Comparison of ENCODE assay signal across 10 mouse cellular contexts in genomic region chr17:7218396-7218795, GRCm38 (mm10). TPM values are rescaled to one million over a fixed set of nuclear protein-coding genes. Genes with fewer than 3 reads are reported as not detected.
DNase-seq lines count a peak whose midpoint lies in the region; ATAC-seq and TF ChIP-seq lines count a peak whose summit lies in the region.
"Had no signal": no experiment of that assay in that cellular context is flagged by ENCODE, and none has a peak within 500 bp of the region (broad histone marks: within the 10 kb centered on the region; RNA-seq: fewer than 3 reads in every experiment).

No protein-coding gene starts in this region.

- H3K4me1 ChIP-seq in hindbrain, embryonic 15.5 days (replicated peaks), result peaks cover 27% of the 10 kb centered on the region
- H3K4me1 ChIP-seq in hindbrain, embryonic 11.5 days (replicated peaks; ENCODE audit: control insufficient read depth, insufficient read depth, low read length), result no peaks in the 10 kb centered on the region
- H3K4me1 ChIP-seq in thymus, adult 2 months (replicated peaks; ENCODE audit: control insufficient read depth, insufficient read depth, low read length), result peaks cover 22% of the 10 kb centered on the region

- H3K36me3 ChIP-seq in hindbrain, embryonic 15.5 days, result no peaks in the 10 kb centered on the region
- H3K36me3 ChIP-seq in hindbrain, embryonic 11.5 days (ENCODE audit: control insufficient read depth, insufficient read depth, low read length), result no peaks in the 10 kb centered on the region
- no peaks in the 10 kb centered on the region for H3K36me3 ChIP-seq in thymus, adult 2 months (ENCODE audit: control insufficient read depth, insufficient read depth, low read length)
- H3K36me3 ChIP-seq: limb, embryonic 15.5 days had no signal

- H3K4me2 ChIP-seq in hindbrain, embryonic 15.5 days, result no peak overlapping the region
- H3K4me2 ChIP-seq in hindbrain, embryonic 11.5 days (replicated peaks; ENCODE audit: low read depth, low read length), result no peak overlapping the region
- H3K4me2 ChIP-seq: limb, embryonic 15.5 days had no signal

- no peaks in the 10 kb centered on the region for H3K9me3 ChIP-seq in hindbrain, embryonic 15.5 days
- H3K9me3 ChIP-seq in hindbrain, embryonic 11.5 days (ENCODE audit: control insufficient read depth, low read length), result no peaks in the 10 kb centered on the region
- H3K9me3 ChIP-seq: limb, embryonic 15.5 days had no signal

- no peaks in the 10 kb centered on the region for H3K27me3 ChIP-seq in hindbrain, embryonic 15.5 days
- H3K27me3 ChIP-seq in hindbrain, embryonic 11.5 days (ENCODE audit: control insufficient read depth, insufficient read depth, low read length), result no peaks in the 10 kb centered on the region
- no peaks in the 10 kb centered on the region for H3K27me3 ChIP-seq in thymus, adult 2 months (ENCODE audit: control insufficient read depth, insufficient read depth, low read length)
- H3K27me3 ChIP-seq: limb, embryonic 15.5 days had no signal

- H3K27ac ChIP-seq in hindbrain, embryonic 15.5 days (replicated peaks), result peak overlapping the region; percentile 32
- no peak overlapping the region for H3K27ac ChIP-seq in hindbrain, embryonic 11.5 days (ENCODE audit: low read depth, low read length)
- H3K27ac ChIP-seq in thymus, adult 2 months (ENCODE audit: control insufficient read depth, insufficient read depth, low read length), result no peak overlapping the region
- H3K27ac ChIP-seq: limb, embryonic 15.5 days had no signal

- no peak overlapping the region for H3K4me3 ChIP-seq in hindbrain, embryonic 15.5 days
- H3K4me3 ChIP-seq in hindbrain, embryonic 11.5 days (ENCODE audit: low read depth, low read length), result no peak overlapping the region
- H3K4me3 ChIP-seq in thymus, adult 2 months (ENCODE audit: control insufficient read depth, insufficient read depth, low read length), result no peak overlapping the region
- H3K4me3 ChIP-seq: limb, embryonic 15.5 days had no signal

- peak; percentile 24 for ATAC-seq in frontal cortex, adult (ENCODE audit: low TSS enrichment)
- no peak for ATAC-seq in hindbrain, embryonic 15.5 days (ENCODE audit: low FRiP score, low read depth)
- no peak for ATAC-seq in hindbrain, embryonic 11.5 days (ENCODE audit: low FRiP score)

- 86% methylated on average over 9 of the region's 9 CpGs for WGBS in hindbrain, embryonic 15.5 days
- WGBS in hindbrain, embryonic 11.5 days, result 83% methylated on average over 9 of the region's 9 CpGs
- 39% methylated on average over 9 of the region's 9 CpGs for WGBS in thymus, adult 2 months

- no peak overlapping the region for H3K9ac ChIP-seq in hindbrain, embryonic 15.5 days
- no peak overlapping the region for H3K9ac ChIP-seq in hindbrain, embryonic 11.5 days (ENCODE audit: low read depth, low read length)
- H3K9ac ChIP-seq: limb, embryonic 15.5 days had no signal

- no peak for DNase-seq in frontal cortex, adult 2 months (ENCODE audit: extremely low spot score in 1 of 2, low spot score in 1 of 2)
- DNase-seq in hindbrain, embryonic 11.5 days (ENCODE audit: low spot score), result no peak
- peak; percentile 8 for DNase-seq in thymus, postnatal 25 days
- DNase-seq in thymus, adult 2 months, result no peak
- DNase-seq in lung, postnatal 36 days, result no peak
- DNase-seq in retina, embryonic 14.5 days (ENCODE audit: low spot score), result no peak
- DNase-seq: layer of hippocampus, postnatal 36 days had no signal

- TF ChIP-seq CTCF in thymus, adult 2 months (IDR thresholded peaks at IDR 0.05; ENCODE audit: borderline replicate concordance, control insufficient read depth, extremely low read depth, insufficient read depth, low read length, poor library complexity), result no peak

- no peak for TF ChIP-seq POLR2A in thymus, adult 2 months (IDR thresholded peaks at IDR 0.05; ENCODE audit: control insufficient read depth, extremely low read depth, insufficient read depth, low read length, poor library complexity)

RNA-seq across cellular contexts. Expression of gene Rps6ka2, which starts 48.5 kb away (rescaled TPM):
- polyA plus RNA-seq in frontal cortex, adult 2 months (2012; rRNA removed), result 40.8 and 44.1 TPM in 2 replicates
- 21.9 and 22.5 TPM in 2 replicates for polyA plus RNA-seq in hindbrain, embryonic 15.5 days (2015; fragmentation: Nextera tagmentation; extraction: Ambion mirVana)
- polyA plus RNA-seq in hindbrain, embryonic 11.5 days (2014; fragmentation: Nextera tagmentation; extraction: Ambion mirVana), result 22.5 and 27.2 TPM in 2 replicates
- polyA plus RNA-seq in thymus, adult 2 months (2012; rRNA removed), result 7.4 and 8.8 TPM in 2 replicates
